Mouse (Mus musculus) small intestine, adult 2 months (tissue): ENCODE results near the gene Gpr55.

Experiments used
- CTCF ChIP-seq: fragments of 200-500 bp; IDR thresholded peaks from 2 replicates; pipeline ENCODE4 v1.5.1; 2012; ENCODE audit warnings: low read depth, mild to moderate bottlenecking, control low read depth, inconsistent platforms, low read length, moderate library complexity, mixed read lengths; ENCODE audit not compliant: insufficient replicate concordance, insufficient read length; ENCODE audit errors: extremely low read depth
- POLR2A ChIP-seq: fragments of 200-500 bp; IDR thresholded peaks from 2 replicates; pipeline ENCODE4 v1.6.1; 2012; ENCODE audit warnings: low read depth, mild to moderate bottlenecking, control low read depth, inconsistent platforms, low read length, moderate library complexity

DNA sequence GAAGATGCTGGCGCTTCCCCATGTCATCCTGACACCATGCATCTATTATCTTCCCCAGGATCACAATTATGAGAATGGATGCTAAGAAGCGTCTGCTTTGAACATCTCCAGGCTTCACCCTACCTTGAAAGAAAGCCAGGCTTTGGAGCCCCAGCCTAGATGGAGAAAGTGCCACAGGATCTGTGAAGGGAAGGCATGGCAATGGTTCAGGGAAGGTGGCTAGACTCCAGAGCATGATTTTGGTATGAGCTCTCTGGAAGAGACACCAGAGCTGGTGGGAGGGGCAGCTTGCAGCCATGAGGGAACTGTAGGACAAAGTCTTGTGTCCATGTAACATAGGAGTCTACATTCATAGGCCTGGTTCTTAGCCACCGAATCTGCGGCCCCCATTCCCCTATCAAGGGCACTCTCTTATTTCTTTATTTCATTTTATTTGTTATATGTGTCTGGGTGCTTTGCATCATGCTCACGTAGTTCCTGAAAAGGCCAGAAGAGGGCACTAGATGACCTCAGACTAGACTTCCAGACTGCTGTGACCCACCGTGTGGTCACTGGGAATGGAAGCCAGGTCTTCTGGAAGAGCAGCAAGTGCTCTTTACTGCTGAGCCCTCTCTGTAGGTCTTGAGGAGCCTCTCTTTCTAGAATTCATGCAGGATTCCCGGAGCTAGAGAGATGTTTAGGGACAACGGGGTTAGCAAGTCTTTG, 25.5 kb downstream of the Gpr55 start:
- TF ChIP-seq CTCF (peak; percentile 90; the same call in 1 of the 2 replicates), POLR2A (no peak)
